Mouse (Mus musculus) small intestine, adult 2 months (tissue): ENCODE results near the gene Adra2b.

Source experiments
- CTCF ChIP-seq: fragments of 200-500 bp; IDR thresholded peaks from 2 replicates; pipeline ENCODE4 v1.5.1; 2012; ENCODE audit warnings: low read depth, mild to moderate bottlenecking, control low read depth, inconsistent platforms, low read length, moderate library complexity, mixed read lengths; ENCODE audit not compliant: insufficient replicate concordance, insufficient read length; ENCODE audit errors: extremely low read depth
- POLR2A ChIP-seq: fragments of 200-500 bp; IDR thresholded peaks from 2 replicates; pipeline ENCODE4 v1.6.1; 2012; ENCODE audit warnings: low read depth, mild to moderate bottlenecking, control low read depth, inconsistent platforms, low read length, moderate library complexity

- TF ChIP-seq CTCF (no peak), POLR2A (no peak)
These were observed 31.7 kb downstream of the Adra2b start for GRCm38 (mm10) chr2:127394606-127395161.
